Mouse (Mus musculus) common myeloid progenitor, adult 5-6 weeks (primary cell): ENCODE measurements at regions not wholly inside any gene's neighbourhood (a gene's known extent, or its start where the extent isn't known, plus 50 kb on each side); places are given as distances from the start of the nearest gene placed in this dataset.

ENCODE experiments used
- ATAC-seq: replicated peaks from 2 replicates; pipeline ENCODE4 v1.8.0; 2016; ENCODE audit warnings: low read depth, mild to moderate bottlenecking, moderate TSS enrichment, inconsistent platforms; ENCODE audit not compliant: poor library complexity, severe bottlenecking

GRCm38 (mm10) chr14:98844221-98844620, 149.9 kb downstream of the Rpl36a-ps1 start:
- ATAC-seq, result no peak

DNA sequence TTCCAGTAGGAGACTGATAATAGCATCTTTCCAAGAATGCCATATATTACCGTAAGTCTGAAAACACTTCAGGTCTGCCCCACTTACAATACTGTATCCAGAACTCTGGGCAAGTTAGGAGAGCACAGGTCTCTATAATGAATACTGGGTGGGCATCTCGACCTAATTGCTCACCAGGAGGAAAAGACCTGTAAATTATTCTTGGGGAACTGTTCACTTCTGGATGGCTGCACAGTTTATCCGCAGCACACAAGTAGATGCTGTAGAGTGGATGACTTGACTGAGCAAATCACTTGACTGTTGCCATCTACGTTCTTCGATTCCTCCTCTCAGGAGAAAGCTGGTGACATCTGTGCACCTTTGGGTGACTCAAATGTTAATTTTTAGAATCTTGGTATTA, 159.8 kb downstream of the Rpl36a-ps1 start:
- ATAC-seq, result no peak

DNA sequence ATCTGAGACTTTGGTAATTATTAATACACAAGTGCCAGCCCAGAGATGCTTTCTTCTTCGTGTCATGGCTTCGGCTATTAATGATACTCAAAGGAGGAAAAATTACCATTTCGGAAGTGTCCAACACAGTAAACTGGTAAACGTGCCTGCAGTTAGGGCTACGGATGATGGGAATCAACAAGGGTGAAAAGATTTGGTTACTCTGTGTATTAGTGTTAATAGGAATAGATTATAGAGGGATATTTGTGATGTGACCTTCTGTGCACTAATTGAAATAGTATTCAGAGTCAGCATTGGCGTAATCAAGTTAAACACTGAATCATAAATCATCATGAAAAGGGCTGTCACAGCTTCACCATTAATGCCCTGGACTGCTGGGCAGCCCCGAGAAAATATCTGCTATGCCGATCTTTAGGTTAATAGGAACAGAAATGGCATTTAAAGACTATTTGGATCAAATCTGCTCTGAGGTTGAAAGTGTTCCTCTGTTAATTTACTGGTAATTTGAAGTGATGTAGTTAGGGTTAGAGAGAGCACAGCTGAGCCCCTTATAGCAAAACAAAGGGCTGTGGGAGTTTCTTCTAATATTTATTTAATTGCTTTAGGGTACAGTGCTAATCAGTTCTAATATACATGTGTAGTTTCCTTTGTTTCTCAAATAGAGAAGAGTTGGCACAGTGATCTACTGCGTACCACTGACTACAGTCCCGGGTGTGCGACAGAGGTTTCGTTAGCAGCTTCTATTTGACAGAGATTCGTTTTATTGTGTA, 160.7 kb downstream of the Rpl36a-ps1 start:
- no peak for ATAC-seq

GRCm38 (mm10) chr14:98832401-98832800, 161.7 kb downstream of the Rpl36a-ps1 start:
- ATAC-seq, result no peak

DNA sequence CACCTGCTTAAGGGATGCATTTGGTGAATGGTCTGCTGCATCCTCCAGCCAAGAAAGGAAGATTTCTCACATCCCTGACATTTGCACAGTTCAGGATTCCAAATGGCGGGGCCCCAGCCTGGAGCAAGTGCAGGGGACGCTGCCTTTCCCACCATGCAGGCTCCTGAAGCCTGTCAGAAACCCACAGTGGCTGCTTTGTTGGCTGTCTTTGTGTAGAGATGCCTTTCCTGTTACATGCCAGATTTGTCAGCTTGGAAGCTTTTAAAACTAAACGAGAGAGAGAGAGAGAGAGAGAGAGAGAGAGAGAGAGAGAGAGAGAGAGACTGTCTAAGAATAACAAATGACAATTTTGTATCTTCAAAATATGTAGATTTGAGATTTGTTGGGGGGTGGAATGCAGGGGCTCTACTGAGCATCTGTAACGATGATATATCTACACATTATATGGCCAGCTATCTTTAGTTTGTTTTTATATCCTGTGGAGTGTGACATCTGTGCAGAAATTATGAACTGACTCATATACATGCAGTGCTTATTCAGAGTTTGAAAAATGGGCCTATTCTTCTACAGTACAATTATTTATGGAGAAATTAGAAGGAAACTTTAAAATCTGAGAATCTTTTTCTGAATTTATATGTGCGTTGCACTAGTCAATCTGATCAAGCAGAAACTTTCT, 164.0 kb downstream of the Rpl36a-ps1 start:
- ATAC-seq, result no peak

DNA sequence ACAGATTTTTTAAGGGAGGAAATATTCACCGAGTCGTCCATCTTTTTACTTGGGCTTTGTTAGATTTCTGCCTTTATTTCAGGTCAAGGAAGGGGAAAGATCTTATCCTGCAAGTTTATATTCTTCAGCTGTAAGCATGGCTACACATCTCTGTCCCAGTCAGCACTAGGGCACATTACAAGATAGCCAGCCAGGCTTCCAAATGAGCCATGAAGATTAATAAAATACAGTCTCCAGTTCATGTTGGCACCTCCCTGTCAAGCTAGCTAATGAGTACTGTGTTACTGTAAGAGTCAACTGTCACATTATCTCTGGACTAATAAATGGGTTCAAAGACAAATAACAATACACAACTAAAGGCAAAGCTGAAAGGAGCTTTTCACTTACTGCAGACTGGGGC, 166.6 kb downstream of the Rpl36a-ps1 start:
- no peak for ATAC-seq

DNA sequence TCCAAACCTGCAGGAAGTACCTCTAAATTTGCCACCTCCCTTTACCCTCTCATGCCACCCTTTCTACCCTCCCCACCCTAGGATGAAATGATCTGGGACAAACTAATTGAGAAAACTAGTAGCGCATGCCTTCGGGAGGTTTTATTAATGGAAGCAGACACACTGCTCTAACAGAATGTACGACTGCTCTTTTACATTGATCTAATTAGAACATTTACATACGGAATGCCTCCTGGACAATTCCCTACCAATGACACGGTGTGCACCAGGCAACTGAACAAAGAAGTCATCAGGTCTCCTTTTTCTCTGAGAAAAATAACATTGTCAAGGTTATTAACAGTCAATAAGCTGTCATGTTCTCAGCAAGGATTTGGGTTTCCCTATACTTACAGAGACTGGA, 180.5 kb downstream of the Rpl36a-ps1 start:
- no peak for ATAC-seq

GRCm38 (mm10) chr14:98810259-98811042, 183.7 kb downstream of the Rpl36a-ps1 start:
- ATAC-seq, result no peak

GRCm38 (mm10) chr14:98808117-98808516, 186.0 kb downstream of the Rpl36a-ps1 start:
- ATAC-seq, result 0 out of 2 replicates have a peak, but pooled peaks have one; percentile 25

DNA sequence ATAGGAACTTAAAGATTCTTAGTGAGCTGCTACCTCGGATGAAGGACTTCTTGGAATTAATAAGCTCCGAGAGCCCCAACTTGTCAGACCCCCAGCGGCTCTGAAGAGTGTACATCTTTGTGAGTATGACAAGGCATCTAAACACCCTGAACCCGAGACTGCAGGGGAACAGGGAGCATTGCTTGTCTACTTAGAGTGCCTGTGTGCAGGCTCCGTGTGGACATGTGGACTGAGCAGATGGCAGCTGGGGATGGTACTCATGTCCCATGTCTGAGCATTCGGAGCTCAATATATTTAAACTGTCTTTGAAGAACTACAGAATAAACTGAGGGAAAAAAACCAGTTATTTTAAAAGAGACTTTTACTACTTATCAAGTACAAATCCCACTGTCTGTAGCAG, 189.1 kb downstream of the Rpl36a-ps1 start:
- no peak for ATAC-seq

GRCm38 (mm10) chr14:98801293-98801692, 192.8 kb downstream of the Rpl36a-ps1 start:
- no peak for ATAC-seq

DNA sequence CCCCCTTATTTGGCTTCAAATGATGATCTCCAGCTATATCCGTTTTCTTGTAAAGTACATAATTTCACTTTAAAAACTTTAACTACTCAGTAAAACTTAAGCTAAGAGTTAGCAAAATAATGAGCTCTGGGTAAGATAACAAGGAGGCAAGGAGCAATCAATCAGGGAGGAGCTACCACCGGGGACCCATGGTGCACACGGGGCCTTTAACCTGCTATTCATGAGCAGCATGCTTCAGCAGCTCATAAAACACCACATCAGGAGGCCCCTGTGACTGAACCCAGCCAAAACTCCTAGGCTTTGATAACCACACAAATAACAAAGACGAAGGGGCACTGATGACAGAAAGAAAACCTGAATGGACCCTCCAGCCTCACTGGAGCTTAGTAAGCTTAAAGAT, 202.1 kb downstream of the Rpl36a-ps1 start:
- ATAC-seq, result no peak

GRCm38 (mm10) chr14:98791232-98791906, 202.7 kb downstream of the Rpl36a-ps1 start:
- ATAC-seq, result no peak

DNA sequence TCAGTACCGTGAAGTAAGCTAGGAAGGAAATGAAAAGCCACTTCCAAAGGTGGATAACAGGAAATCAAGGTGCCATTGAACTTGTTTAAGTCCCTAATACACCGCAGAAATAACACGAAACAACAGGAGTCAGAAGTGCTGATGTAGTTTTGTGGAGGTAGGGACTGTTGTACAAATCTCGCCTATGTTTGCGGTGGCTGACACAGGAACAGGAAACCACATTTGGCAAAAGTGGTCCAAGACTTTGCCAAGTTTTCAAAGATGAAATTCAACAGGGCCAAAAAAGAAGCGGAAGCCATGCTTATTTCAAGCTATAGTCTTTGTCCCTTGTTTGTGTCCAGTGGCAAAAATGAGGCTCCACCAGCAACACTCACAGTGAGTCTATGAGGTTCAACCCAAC, 204.3 kb downstream of the Rpl36a-ps1 start:
- ATAC-seq, result peak; percentile 98

DNA sequence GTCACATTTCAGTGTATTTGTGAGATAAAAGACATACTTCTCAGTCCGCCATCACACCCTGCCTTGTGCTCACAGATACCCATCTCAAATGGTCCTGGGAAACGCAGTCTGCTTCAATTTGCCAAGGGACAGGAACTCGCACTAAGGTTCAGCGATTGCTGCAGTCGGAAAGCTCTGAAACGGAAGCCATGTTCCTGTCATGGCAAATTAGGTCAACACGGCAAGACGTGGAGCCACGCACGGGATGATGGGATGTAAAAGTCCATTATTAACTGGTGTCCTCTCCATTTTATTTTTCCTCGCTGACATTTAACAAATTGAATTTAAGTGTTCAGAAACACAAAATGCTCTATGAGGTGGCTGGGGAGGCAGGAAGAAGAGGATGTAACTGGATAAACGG, 212.4 kb downstream of the Rpl36a-ps1 start:
- no peak for ATAC-seq

DNA sequence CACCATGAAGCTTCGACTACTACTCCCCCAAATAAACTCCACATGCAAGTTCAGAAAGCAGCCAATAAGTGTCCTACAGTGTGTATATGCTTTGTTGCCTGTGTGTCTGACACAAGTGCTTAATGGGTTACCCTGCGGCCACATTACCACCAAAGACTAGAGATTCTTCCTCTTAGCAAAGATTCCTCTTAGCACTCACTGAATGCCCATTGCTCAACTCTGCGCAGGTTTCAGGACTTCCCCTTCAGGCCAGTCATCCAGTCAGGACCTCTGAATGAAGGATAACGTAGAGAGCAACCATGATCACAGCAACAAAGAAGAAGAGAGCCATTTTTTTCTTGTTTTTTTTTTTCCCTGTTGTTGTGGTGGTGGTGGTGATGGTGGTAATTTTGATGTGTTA, 222.0 kb downstream of the Rpl36a-ps1 start:
- peak; percentile 58; the same call in 1 of the 2 replicates for ATAC-seq

- ATAC-seq, result peak; percentile 87
These were observed 225.3 kb downstream of the Rpl36a-ps1 start for GRCm38 (mm10) chr14:98768845-98769244.

- ATAC-seq, result no peak
These were observed 226.6 kb downstream of the Rpl36a-ps1 start for GRCm38 (mm10) chr14:98767481-98767880.

- no peak for ATAC-seq
These were observed 228.8 kb downstream of the Rpl36a-ps1 start for GRCm38 (mm10) chr14:98765358-98765757.

GRCm38 (mm10) chr14:98750766-98751165, 243.4 kb downstream of the Rpl36a-ps1 start:
- ATAC-seq, result no peak
